Mouse (Mus musculus): ENCODE data around the gene Tmc1. TPM values are rescaled to one million over a fixed set of nuclear protein-coding genes. Genes with fewer than 3 reads are reported as not detected.

Gene Tmc1
- polyA plus RNA-seq (2016; fragmentation: Nextera tagmentation; extraction: Ambion mirVana): not detected in 2 replicates

- Histone ChIP-seq H3K4me2 (no peak within 1 kb of the TSS), H3K9ac (no peak within 1 kb of the TSS), H3K27me3 (replicated peaks) (no peaks in the 10 kb centered on the region), H3K27ac (ENCODE audit: poor library complexity, severe bottlenecking) (no peak within 1 kb of the TSS), H3K4me3 (no peak within 1 kb of the TSS), H3K9me3 (replicated peaks) (0 out of 2 replicates have a peak, but pooled peaks cover 2% of the 10 kb centered on the region), H3K36me3 (no peaks in the 10 kb centered on the region), H3K4me1 (replicated peaks) (no peaks in the 10 kb centered on the region)
- no peak for ATAC-seq (ENCODE audit: insufficient number of reproducible peaks, low FRiP score)
- 81% methylated on average over 6 of the region's 6 CpGs for WGBS
Observed at GRCm38 (mm10) chr19:20953874-20954273, at the start of gene Tmc1. Gene Tmc1, minus strand, starts transcription at chr19:20954202.

DNA sequence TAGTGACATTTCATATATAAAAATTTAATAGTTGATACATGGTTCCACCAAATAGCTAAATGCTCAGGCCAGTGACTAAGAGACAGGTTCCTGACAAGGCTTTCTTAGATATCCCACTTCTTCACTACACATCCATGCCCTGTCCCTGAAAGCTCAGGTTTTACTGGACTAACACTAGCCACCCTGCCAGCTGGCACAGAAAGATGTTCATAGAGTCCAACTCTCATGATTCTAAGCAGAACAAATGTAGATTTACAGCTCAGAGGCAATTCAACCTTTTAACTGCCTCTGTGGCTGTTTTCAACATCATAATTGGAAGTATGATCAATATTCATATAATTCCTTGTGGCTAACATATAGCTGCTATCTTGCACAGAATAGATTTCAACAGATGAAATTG is 47.5 kb upstream of the Tmc1 start:
- ATAC-seq (ENCODE audit: insufficient number of reproducible peaks, low FRiP score): no peak
- H3K27me3 ChIP-seq (replicated peaks): no peaks in the 10 kb centered on the region
- H3K4me3 ChIP-seq: no peak overlapping the region
- no peaks in the 10 kb centered on the region for H3K4me1 ChIP-seq (replicated peaks)
- H3K9me3 ChIP-seq (replicated peaks): no peaks in the 10 kb centered on the region
- H3K4me2 ChIP-seq: no peak overlapping the region
- no peak overlapping the region for H3K27ac ChIP-seq (ENCODE audit: poor library complexity, severe bottlenecking)
- H3K36me3 ChIP-seq: no peaks in the 10 kb centered on the region
- no peak overlapping the region for H3K9ac ChIP-seq

DNA sequence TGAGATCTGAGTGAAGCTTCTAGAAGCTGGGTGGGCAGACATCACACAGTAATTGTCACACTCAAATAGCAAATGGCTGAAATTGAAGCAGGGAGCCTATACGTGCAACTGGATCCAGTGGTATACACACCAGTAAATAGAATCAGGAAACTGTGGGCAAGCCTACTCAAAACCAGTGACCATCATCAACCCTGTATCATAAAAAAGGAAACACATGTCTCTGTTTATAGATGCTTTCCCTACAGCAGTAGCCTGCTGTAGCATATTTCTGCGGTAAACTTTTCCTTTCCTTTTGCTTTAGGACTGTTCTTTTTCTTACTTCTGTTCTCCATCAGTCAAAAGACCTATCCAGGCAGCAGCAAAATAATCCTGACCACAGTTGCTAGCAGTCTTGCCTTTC is 25.2 kb upstream of the Tmc1 start:
- Histone ChIP-seq H3K4me3 (no peak overlapping the region), H3K36me3 (no peaks in the 10 kb centered on the region), H3K9ac (no peak overlapping the region), H3K27ac (ENCODE audit: poor library complexity, severe bottlenecking) (no peak overlapping the region), H3K4me1 (replicated peaks) (no peaks in the 10 kb centered on the region; the same call in 1 of the 2 replicates), H3K27me3 (replicated peaks) (no peaks in the 10 kb centered on the region), H3K9me3 (replicated peaks) (peaks cover 2% of the 10 kb centered on the region; the same call in 1 of the 2 replicates), H3K4me2 (no peak overlapping the region)
- no peak for ATAC-seq (ENCODE audit: insufficient number of reproducible peaks, low FRiP score)
- WGBS: 94% methylated on average over 2 of the region's 2 CpGs

- Histone ChIP-seq H3K4me3 (no peak overlapping the region), H3K9me3 (replicated peaks) (peaks cover 2% of the 10 kb centered on the region; the same call in 1 of the 2 replicates), H3K4me2 (no peak overlapping the region), H3K9ac (no peak overlapping the region), H3K36me3 (no peaks in the 10 kb centered on the region), H3K4me1 (replicated peaks) (no peaks in the 10 kb centered on the region; the same call in 1 of the 2 replicates), H3K27ac (ENCODE audit: poor library complexity, severe bottlenecking) (no peak overlapping the region), H3K27me3 (replicated peaks) (no peaks in the 10 kb centered on the region)
- 33% methylated on average over 1 of the region's 1 CpGs for WGBS
- ATAC-seq (ENCODE audit: insufficient number of reproducible peaks, low FRiP score): no peak
Observed at GRCm38 (mm10) chr19:20978148-20978547, 24.1 kb upstream of the Tmc1 start.

DNA sequence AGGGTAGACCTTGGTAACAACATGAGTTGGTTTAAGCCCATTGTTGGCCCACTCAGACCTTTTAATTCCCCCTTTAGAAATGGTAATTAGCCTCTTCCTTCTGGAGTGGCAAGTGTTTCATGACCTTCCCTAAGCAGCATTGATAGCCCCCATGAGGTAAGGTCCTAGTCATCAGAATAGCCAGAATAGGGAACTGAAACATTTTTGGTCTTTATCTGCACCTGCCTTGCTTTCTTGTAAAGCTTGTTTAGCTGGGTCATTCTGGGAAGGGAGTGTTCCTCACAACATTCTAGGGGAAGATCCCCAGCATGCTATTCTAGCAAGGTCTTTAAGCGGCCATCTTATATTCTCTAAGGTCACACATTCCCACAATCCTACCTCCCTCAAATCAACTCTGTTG is 17.9 kb upstream of the Tmc1 start:
- no peak for ATAC-seq (ENCODE audit: insufficient number of reproducible peaks, low FRiP score)
- WGBS: 79% methylated on average over 1 of the region's 1 CpGs
- H3K4me1 ChIP-seq (replicated peaks): no peaks in the 10 kb centered on the region
- no peaks in the 10 kb centered on the region for H3K36me3 ChIP-seq
- H3K4me3 ChIP-seq: no peak overlapping the region
- peaks cover 10% of the 10 kb centered on the region; the same call in 1 of the 2 replicates for H3K9me3 ChIP-seq (replicated peaks)
- H3K4me2 ChIP-seq: no peak overlapping the region
- H3K27ac ChIP-seq (ENCODE audit: poor library complexity, severe bottlenecking): no peak overlapping the region
- H3K9ac ChIP-seq: no peak overlapping the region
- H3K27me3 ChIP-seq (replicated peaks): no peaks in the 10 kb centered on the region

DNA sequence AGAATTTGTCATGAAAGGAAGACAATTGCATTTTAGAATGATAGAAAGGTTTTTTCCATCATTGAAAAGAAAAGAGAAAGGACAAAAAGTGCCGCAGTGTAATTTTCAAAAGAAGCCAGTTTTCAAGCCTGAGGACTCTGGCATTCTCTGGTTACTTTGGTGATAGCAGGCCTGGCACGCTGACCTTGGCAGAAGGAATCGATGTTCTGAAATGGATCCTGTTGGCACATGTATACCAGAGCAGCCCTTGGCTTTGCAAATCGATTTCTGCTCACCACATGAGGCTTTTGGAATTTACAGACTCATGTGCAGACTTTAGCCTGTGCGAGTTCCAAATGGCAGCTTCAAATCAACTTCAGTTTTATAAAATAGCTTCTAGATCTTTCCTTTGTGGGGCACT is 813 bp upstream of the Tmc1 start:
- no peak for ATAC-seq (ENCODE audit: insufficient number of reproducible peaks, low FRiP score)
- Histone ChIP-seq H3K9me3 (replicated peaks) (0 out of 2 replicates have a peak, but pooled peaks cover 2% of the 10 kb centered on the region), H3K27me3 (replicated peaks) (no peaks in the 10 kb centered on the region), H3K36me3 (no peaks in the 10 kb centered on the region), H3K27ac (ENCODE audit: poor library complexity, severe bottlenecking) (no peak overlapping the region), H3K4me1 (replicated peaks) (no peaks in the 10 kb centered on the region), H3K9ac (no peak overlapping the region), H3K4me2 (no peak overlapping the region), H3K4me3 (no peak overlapping the region)
- 83% methylated on average over 5 of the region's 5 CpGs for WGBS

GRCm38 (mm10) chr19:20944446-20944845 is 9.6 kb downstream of the Tmc1 start:
- Histone ChIP-seq H3K4me3 (no peak overlapping the region), H3K4me1 (replicated peaks) (no peaks in the 10 kb centered on the region), H3K27me3 (replicated peaks) (no peaks in the 10 kb centered on the region), H3K4me2 (no peak overlapping the region), H3K36me3 (no peaks in the 10 kb centered on the region), H3K27ac (ENCODE audit: poor library complexity, severe bottlenecking) (no peak overlapping the region), H3K9me3 (replicated peaks) (no peaks in the 10 kb centered on the region), H3K9ac (no peak overlapping the region)
- ATAC-seq (ENCODE audit: insufficient number of reproducible peaks, low FRiP score): no peak
- 57% methylated on average over 4 of the region's 4 CpGs for WGBS

- Histone ChIP-seq H3K36me3 (no peaks in the 10 kb centered on the region), H3K4me3 (no peak overlapping the region), H3K27ac (ENCODE audit: poor library complexity, severe bottlenecking) (no peak overlapping the region), H3K4me1 (replicated peaks) (no peaks in the 10 kb centered on the region; the same call in 1 of the 2 replicates), H3K4me2 (peak overlapping the region; percentile 39; the same call in 1 of the 2 replicates), H3K9me3 (replicated peaks) (no peaks in the 10 kb centered on the region; the same call in 1 of the 2 replicates), H3K27me3 (replicated peaks) (no peaks in the 10 kb centered on the region), H3K9ac (no peak overlapping the region)
- no peak for ATAC-seq (ENCODE audit: insufficient number of reproducible peaks, low FRiP score)
- 46% methylated on average over 7 of the region's 7 CpGs for WGBS
Observed at GRCm38 (mm10) chr19:20924282-20924681, 29.7 kb downstream of the Tmc1 start.

GRCm38 (mm10) chr19:20923336-20924211 is 30.4 kb downstream of the Tmc1 start:
- H3K9ac ChIP-seq: no peak overlapping the region
- H3K27me3 ChIP-seq (replicated peaks): no peaks in the 10 kb centered on the region
- peak overlapping the region; percentile 39 for H3K4me2 ChIP-seq
- H3K36me3 ChIP-seq: no peaks in the 10 kb centered on the region
- ATAC-seq (ENCODE audit: insufficient number of reproducible peaks, low FRiP score): no peak
- no peaks in the 10 kb centered on the region for H3K9me3 ChIP-seq (replicated peaks)
- no peaks in the 10 kb centered on the region; the same call in 1 of the 2 replicates for H3K4me1 ChIP-seq (replicated peaks)
- H3K4me3 ChIP-seq: no peak overlapping the region
- 11% methylated on average over 10 of the region's 10 CpGs for WGBS
- H3K27ac ChIP-seq (ENCODE audit: poor library complexity, severe bottlenecking): no peak overlapping the region

GRCm38 (mm10) chr19:20918241-20918640 is 35.8 kb downstream of the Tmc1 start:
- Histone ChIP-seq H3K27ac (ENCODE audit: poor library complexity, severe bottlenecking) (no peak overlapping the region), H3K9ac (no peak overlapping the region), H3K36me3 (no peaks in the 10 kb centered on the region), H3K4me2 (no peak overlapping the region), H3K9me3 (replicated peaks) (no peaks in the 10 kb centered on the region), H3K4me1 (replicated peaks) (no peaks in the 10 kb centered on the region), H3K4me3 (no peak overlapping the region), H3K27me3 (replicated peaks) (no peaks in the 10 kb centered on the region)
- ATAC-seq (ENCODE audit: insufficient number of reproducible peaks, low FRiP score): no peak
- 78% methylated on average over 4 of the region's 4 CpGs for WGBS

DNA sequence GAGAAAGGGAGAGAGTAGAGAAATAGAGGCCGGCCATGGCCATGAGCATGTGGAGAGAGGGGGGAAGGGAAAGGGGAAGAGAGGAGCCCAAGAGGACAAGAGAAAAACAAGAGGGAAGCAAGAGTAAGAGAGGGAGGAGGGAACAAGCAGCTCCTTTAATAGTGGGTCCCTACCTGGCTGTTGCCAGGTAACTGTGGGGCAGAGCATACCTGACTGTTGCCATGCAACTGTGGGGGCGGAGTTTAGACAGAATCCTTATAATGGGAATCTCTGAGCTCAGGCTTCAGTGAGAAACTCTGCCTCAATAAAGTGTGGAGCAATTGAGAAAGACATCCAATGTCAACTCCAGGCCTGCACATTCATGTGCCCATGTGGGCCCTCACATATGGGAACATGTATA is 38.9 kb downstream of the Tmc1 start:
- ATAC-seq (ENCODE audit: insufficient number of reproducible peaks, low FRiP score): no peak

More for the DNA sequence above, 38.9 kb downstream of the Tmc1 start:
- Histone ChIP-seq H3K4me1 (replicated peaks) (no peaks in the 10 kb centered on the region), H3K27ac (ENCODE audit: poor library complexity, severe bottlenecking) (no peak overlapping the region), H3K4me3 (no peak overlapping the region), H3K27me3 (replicated peaks) (no peaks in the 10 kb centered on the region), H3K36me3 (no peaks in the 10 kb centered on the region), H3K4me2 (no peak overlapping the region), H3K9ac (no peak overlapping the region), H3K9me3 (replicated peaks) (no peaks in the 10 kb centered on the region)
- WGBS: 69% methylated on average over 2 of the region's 2 CpGs

Measured in heart, embryonic 12.5 days (tissue).